Mouse (Mus musculus): ENCODE data around the gene Itpkb.

DNA sequence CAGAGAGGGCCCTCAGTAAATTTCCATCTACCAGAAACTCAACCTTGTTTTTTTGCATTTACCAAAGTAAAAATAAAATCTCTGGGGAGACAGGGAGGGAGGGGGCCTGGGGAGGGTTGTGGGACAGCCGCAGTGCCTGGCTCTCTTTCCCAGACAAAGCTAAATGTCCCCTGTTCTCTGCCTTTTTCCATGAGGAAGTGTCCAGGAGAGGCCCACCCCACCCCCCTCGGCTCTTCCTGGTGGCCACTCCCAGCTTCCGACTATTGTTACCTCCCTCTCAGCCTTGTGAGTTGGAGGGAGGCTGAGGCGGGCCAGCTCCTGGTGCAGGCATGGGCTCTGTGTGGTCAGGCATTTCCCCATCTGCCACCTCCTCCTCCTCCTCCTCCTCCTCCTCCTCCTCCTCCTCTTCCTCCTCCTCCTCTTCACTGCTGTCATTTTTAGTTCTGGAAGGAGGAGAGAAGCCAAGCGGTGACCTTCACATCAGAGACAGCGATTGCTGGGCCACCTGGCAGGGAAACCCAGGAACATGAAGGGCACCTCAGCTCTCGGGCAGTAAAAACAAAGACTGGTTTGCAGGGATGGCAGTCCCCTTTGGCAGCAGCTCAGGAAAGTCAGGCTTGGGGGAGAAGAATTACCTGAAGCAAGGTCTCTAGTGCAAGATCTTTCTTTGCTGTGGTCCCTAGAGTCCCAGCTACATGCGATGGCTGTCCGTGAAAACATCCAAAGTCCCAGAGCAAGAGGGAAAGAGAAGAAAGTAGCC lies 75.5 kb downstream of the Itpkb start:
- TF ChIP-seq CTCF (IDR thresholded peaks at IDR 0.05) (no peak), EP300 (IDR thresholded peaks at IDR 0.05) (peak; percentile 79)

Data from lung, postnatal 0 days (tissue).